ENCODE assay signal across 10 mouse cellular contexts in genomic region chr16:21881181-21881580, GRCm38 (mm10).
DNase-seq lines count a peak whose midpoint lies in the region; ATAC-seq and TF ChIP-seq lines count a peak whose summit lies in the region.
"Had no signal": no experiment of that assay in that cellular context is flagged by ENCODE, and none has a peak within 500 bp of the region (broad histone marks: within the 10 kb centered on the region; RNA-seq: fewer than 3 reads in every experiment).

No protein-coding gene starts in this region.

- no peak for TF ChIP-seq POLR2A in thymus, adult 2 months (IDR thresholded peaks at IDR 0.05; ENCODE audit: control insufficient read depth, extremely low read depth, insufficient read depth, low read length, poor library complexity)

- ATAC-seq in common myeloid progenitor, adult 5-6 weeks (replicated peaks; ENCODE audit: low read depth, poor library complexity, severe bottlenecking): 0 out of 2 replicates have a peak, but pooled peaks have one; percentile 50
- ATAC-seq in midbrain, embryonic 12.5 days (ENCODE audit: low FRiP score, low read depth): no peak

- H3K9me3 ChIP-seq in midbrain, embryonic 12.5 days: no peaks in the 10 kb centered on the region
- H3K9me3 ChIP-seq: embryonic facial prominence, embryonic 13.5 days; heart, embryonic 13.5 days had no signal

- no peak overlapping the region for H3K4me2 ChIP-seq in midbrain, embryonic 12.5 days (replicated peaks)
- H3K4me2 ChIP-seq: embryonic facial prominence, embryonic 13.5 days; heart, embryonic 13.5 days had no signal

- H3K27me3 ChIP-seq in midbrain, embryonic 12.5 days: no peaks in the 10 kb centered on the region
- no peaks in the 10 kb centered on the region for H3K27me3 ChIP-seq in thymus, adult 2 months (ENCODE audit: control insufficient read depth, insufficient read depth, low read length)
- H3K27me3 ChIP-seq: embryonic facial prominence, embryonic 13.5 days had no signal

- no peak overlapping the region for H3K9ac ChIP-seq in midbrain, embryonic 12.5 days (replicated peaks)
- H3K9ac ChIP-seq: embryonic facial prominence, embryonic 13.5 days; heart, embryonic 13.5 days had no signal

- peak overlapping the region; percentile 57 for H3K27ac ChIP-seq in midbrain, embryonic 12.5 days (replicated peaks)
- H3K27ac ChIP-seq in thymus, adult 2 months (ENCODE audit: control insufficient read depth, insufficient read depth, low read length): no peak overlapping the region
- H3K27ac ChIP-seq: embryonic facial prominence, embryonic 13.5 days; heart, embryonic 13.5 days had no signal

- H3K36me3 ChIP-seq in midbrain, embryonic 12.5 days: no peaks in the 10 kb centered on the region
- no peaks in the 10 kb centered on the region for H3K36me3 ChIP-seq in thymus, adult 2 months (ENCODE audit: control insufficient read depth, insufficient read depth, low read length)
- H3K36me3 ChIP-seq: embryonic facial prominence, embryonic 13.5 days; heart, embryonic 13.5 days had no signal

- 50% methylated on average over 6 of the region's 6 CpGs for WGBS in midbrain, embryonic 12.5 days
- 12% methylated on average over 6 of the region's 6 CpGs for WGBS in thymus, adult 2 months

- no peak overlapping the region for H3K4me3 ChIP-seq in midbrain, embryonic 12.5 days
- H3K4me3 ChIP-seq in thymus, adult 2 months (ENCODE audit: control insufficient read depth, insufficient read depth, low read length): no peak overlapping the region
- H3K4me3 ChIP-seq: embryonic facial prominence, embryonic 13.5 days; heart, embryonic 13.5 days had no signal

- peak; percentile 28 for DNase-seq in layer of hippocampus, adult 11-12 months (ENCODE audit: low spot score)
- DNase-seq in layer of hippocampus, postnatal 36 days: no peak
- DNase-seq in adipocyte (ENCODE audit: low spot score): peak; percentile 50
- no peak for DNase-seq in adrenal gland, adult 8-10 months
- no peak for DNase-seq in thymus, adult 2 months
- no peak for DNase-seq in adrenal gland, postnatal 36 days

- peaks cover 21% of the 10 kb centered on the region; the same call in 1 of the 2 replicates for H3K4me1 ChIP-seq in midbrain, embryonic 12.5 days
- no peaks in the 10 kb centered on the region for H3K4me1 ChIP-seq in thymus, adult 2 months (replicated peaks; ENCODE audit: control insufficient read depth, insufficient read depth, low read length)
- H3K4me1 ChIP-seq: heart, embryonic 13.5 days had no signal

- TF ChIP-seq CTCF in thymus, adult 2 months (IDR thresholded peaks at IDR 0.05; ENCODE audit: borderline replicate concordance, control insufficient read depth, extremely low read depth, insufficient read depth, low read length, poor library complexity): no peak

Comparison
In these comparisons a context has a peak if more than half of its experiments do, and no peak if none do; other contexts are left out.
1. DNase-seq: peak in layer of hippocampus, adult 11-12 months (single experiment) and adipocyte (single experiment); none in layer of hippocampus, postnatal 36 days (0 of 2), adrenal gland, adult 8-10 months (single experiment), thymus, adult 2 months (single experiment) and adrenal gland, postnatal 36 days (0 of 2).